Comparison of ENCODE assay signal across 12 mouse cellular contexts in the genomic region with DNA sequence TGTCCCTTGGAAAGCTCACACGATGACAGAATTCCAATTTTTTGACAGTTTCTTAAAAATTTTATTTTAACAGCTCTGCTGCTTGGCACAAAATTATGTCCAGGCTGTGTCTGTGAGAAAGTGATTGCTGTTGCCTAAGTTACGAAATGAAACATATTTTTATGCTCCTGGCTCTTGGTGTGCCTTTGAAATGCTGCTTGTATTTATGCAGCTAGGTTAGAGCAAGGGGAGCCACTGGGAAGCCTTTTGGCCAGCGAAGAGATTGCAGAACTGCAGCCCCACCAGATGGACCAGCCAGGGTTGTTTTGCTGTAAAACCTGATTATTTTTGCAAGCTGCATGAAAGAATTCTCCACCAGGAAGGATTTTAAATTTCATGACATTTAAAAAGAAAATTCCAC. TPM values are rescaled to one million over a fixed set of nuclear protein-coding genes. Genes with fewer than 3 reads are reported as not detected.
DNase-seq lines count a peak whose midpoint lies in the region; ATAC-seq lines count a peak whose summit lies in the region.
"Had no signal": no experiment of that assay in that cellular context is flagged by ENCODE, and none has a peak within 500 bp of the region (broad histone marks: within the 10 kb centered on the region; RNA-seq: fewer than 3 reads in every experiment).

No protein-coding gene starts in this region.

- no peak for DNase-seq in frontal cortex, postnatal 25 days (ENCODE audit: low spot score in 2 of 2)
- peak; percentile 76 for DNase-seq in brain, adult 2 months (ENCODE audit: low read depth, low spot score)
- DNase-seq in layer of hippocampus, adult 11-12 months (ENCODE audit: low spot score), result peak; percentile 57
- DNase-seq in left cerebral cortex, postnatal 25 days (ENCODE audit: low spot score in 2 of 2), result peak; percentile 39 to 78
- no peak for DNase-seq in heart, postnatal 14 days
- no peak for DNase-seq in urinary bladder, postnatal 36 days (ENCODE audit: low spot score in 2 of 2)
- no peak for DNase-seq in embryo, embryonic 11 days
- DNase-seq: adrenal gland, postnatal 14 days; cerebellum, adult 9-11 months; kidney, postnatal 36 days had no signal

- ATAC-seq in frontal cortex, adult (ENCODE audit: low TSS enrichment), result peak; percentile 80
- ATAC-seq: Patski had no signal

- intact Hi-C loops in left cerebral cortex, postnatal 25 days (cut with DNase I), result no loop called here
- intact Hi-C loops in heart, postnatal 14 days (cut with DNase I), result no loop called here

RNA-seq across cellular contexts. Expression of gene 1810046K07Rik, which starts 23.6 kb away (rescaled TPM):
- total RNA-seq in left cerebral cortex, postnatal 25 days (2021), result not detected
- not detected for total RNA-seq in heart, postnatal 14 days (2021)

RNA-seq across cellular contexts. Expression of gene Colca2, which starts 26.8 kb away (rescaled TPM):
- total RNA-seq in left cerebral cortex, postnatal 25 days (2021), result 1 to 10 TPM; 1.1 to 2.3 TPM
- total RNA-seq in heart, postnatal 14 days (2021), result 1 to 10 TPM in 1 of 2 experiments, under 1 TPM in 1; 0.67 to 1.1 TPM

Comparison
In these comparisons a context has a peak if more than half of its experiments do, and no peak if none do; other contexts are left out.
1. DNase-seq: peak in brain, adult 2 months (single experiment), layer of hippocampus, adult 11-12 months (single experiment) and left cerebral cortex, postnatal 25 days (2 of 2); none in frontal cortex, postnatal 25 days (0 of 2), heart, postnatal 14 days (0 of 2), urinary bladder, postnatal 36 days (0 of 2) and embryo, embryonic 11 days (single experiment).